Mouse (Mus musculus): ENCODE measurements at regions not wholly inside any gene's neighbourhood (a gene's known extent, or its start where the extent isn't known, plus 50 kb on each side); places are given as distances from the start of the nearest gene placed in this dataset.

DNA sequence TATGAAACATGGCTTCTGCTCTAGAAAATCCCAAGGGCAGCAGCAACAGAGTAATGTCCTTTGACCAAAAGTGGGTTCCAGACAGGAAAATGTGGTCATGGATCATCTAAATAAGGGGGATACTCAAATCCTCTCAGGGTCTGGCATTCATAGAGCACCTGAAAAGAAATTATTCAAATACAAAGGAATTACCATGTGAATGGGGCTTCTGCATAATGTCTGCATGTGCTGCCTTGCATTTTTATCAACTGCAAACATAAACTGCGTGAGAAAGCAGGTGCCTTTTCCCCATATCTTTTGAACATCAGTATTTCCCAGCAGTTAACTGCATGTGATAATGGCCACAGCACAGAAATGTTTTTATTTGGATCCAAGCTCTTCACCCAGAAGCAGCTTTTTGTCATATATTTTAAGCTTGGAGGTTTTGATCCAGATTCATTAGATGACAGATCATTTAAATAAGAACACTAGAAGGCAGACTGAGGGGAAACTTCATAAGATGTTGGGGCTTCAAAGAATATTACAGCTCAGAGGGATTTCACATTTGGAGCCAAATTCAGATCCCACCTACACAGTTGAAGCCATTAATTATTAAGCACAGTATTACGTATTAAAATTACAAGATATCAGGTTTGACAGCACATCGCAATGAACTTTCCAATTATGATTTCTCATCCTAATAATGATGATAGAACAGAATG lies 527.8 kb downstream of the Gm11232 start:
- DNase-seq (ENCODE audit: low spot score in 2 of 2), result no peak

DNA sequence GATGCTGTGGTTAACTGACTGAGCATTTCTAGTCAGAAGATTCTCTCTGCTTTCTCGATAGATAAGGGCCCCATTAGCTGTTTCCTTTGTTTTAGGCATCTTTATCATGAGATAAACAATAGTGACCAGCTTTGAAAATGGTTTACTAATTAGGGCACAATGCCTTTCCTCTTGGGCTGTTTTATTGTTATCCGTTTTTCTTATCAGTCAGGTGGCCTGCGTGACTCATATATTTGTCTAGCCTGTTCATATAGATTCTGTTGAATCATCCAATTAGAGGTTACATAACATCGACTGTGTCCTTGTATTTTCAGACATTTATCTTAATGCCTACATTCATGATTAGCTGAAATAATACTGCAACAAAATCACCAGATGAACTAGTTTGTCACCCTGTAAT lies 531.1 kb downstream of the Gm11232 start:
- no peak for DNase-seq (ENCODE audit: low spot score in 2 of 2)

DNA sequence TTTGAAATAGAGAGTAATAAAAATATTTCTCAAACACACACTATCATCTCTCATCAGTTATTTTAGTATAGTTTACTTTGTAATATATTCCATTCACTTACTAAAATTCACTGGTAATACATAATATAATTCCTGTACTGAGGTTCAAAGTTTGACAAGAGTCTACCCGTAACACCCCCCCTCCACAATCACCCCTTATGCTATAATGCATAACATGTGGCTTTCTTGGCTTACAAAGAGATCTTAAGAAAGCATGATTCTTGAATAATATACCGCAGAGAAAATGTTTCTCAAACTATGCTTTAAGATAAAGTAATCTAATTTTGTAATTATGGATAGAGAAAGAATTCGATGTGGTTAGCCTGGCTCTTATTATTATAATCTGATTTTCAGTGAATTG lies 539.7 kb downstream of the Gm11232 start:
- no peak for DNase-seq (ENCODE audit: low spot score in 2 of 2)

DNA sequence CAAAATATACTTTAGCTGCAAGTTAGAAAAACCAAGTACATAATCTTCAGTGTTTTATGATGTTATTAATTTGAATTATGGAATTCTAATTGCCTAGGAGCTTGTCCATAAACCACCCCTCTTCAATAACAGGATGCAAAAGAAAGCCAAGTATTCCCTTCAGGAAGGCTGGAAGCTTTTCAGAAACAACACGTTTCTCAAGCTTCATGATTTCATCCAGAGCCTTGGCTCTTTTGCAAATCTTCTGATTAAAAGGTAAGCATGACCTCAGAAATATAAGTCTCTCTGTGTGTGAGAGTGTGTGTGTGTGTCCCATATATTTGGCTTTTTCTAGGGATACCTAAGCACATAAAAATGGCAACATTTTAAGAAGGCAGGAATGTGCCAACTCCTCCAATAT lies 570.0 kb downstream of the Gm11232 start:
- no peak for DNase-seq (ENCODE audit: low spot score in 2 of 2)

DNA sequence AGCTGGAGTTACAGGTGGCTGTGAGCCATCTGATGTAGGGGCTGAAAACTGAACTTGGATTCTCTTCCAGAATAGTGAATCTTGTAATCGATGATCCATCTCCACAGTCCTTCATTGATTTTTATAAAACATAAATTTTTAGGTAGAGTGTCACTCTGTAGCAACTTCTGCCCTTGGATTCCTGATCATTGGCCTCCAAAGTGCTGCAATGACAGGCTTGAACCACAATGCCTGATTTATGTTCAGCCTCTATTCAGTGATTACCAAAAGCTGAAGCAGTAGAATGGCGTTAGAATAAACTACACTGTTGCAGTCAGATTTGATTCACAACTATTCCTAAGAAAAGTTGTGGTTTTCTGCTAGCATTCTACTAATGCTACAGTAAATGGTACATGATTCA lies 580.1 kb downstream of the Gm11232 start:
- DNase-seq (ENCODE audit: low spot score in 2 of 2), result no peak

DNA sequence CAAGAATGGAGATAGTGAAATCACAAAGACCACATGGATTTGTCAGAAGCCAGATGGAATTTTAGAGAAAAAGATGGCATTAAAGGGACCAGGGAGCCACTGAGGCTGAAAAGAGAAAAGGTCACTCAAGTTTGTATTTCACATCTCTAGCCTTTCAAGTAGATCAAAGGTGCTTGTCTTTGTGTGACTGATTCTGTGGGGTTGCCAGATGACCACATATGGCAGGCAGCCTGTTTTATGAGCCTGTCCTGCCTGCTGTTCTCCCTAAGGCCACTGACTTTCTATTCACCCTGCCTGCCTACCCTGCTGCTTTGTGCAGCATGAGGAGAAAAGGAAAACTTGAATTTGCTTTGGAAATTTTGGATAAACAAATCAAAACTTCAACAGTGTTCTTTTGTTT lies 592.0 kb downstream of the Gm11232 start:
- DNase-seq (ENCODE audit: low spot score in 2 of 2), result no peak

DNA sequence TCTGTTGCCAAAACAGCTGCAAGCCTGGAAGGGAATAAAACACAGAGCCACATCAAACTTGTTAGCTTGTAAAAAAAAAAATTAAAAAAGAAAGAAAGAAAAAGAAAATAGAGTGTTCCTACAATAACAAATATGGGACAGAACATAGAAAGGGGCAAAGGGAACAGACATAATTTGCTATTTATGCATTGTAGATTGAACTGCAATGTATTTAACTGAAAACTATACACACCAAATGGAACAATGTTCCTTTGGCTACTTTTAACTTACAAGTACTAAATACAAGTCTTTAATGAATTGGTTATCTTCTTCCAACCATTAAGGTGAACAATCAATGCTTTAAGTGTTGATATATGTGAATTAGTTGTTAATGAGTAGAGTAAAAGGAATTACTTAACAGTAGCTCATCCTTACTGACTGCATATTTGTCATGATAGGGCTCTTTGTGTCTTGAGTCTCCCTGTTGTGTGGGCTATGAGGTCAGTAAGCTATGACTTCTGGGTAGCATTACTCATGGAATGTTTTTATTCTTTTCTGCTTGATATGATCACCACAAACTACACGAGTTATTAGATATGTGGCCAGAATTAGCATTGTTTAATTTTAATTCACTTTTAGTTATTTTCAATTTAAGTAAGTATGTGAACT lies 597.0 kb upstream of the Megf9 start:
- DNase-seq (ENCODE audit: low spot score in 2 of 2), result no peak

DNA sequence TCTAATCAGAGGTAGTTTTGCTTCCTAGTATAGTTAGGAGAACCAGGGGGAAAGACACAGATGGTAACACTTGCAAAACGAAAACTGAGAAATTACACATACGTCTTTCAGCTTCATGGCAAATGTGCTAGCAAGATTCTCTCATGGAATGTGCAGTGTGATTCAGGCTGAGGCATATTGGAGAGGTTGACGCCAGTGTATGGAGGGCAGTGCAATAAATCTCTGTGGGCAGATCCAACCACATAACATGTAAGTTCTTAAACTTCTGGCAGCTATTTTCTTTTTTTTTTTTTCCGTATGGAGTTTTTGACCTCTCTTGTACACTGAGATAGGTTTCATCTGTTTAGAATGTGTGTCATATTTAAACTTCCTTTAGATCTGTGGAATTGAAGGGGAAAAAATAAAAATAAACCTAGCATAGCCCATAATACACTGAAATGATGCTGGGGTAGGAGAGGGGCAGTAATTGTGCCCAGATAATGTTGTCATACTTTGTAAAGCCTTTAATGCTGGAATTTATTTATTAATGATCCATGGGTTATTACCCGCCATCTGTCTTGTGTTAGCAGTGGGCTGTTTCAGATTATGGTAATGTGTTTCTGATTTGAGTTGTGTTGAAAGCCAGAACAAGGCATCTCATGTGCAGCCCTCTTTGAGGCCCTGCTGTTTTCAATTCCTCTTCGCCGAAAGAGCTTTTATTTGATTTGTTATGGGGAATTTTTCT lies 596.3 kb upstream of the Megf9 start:
- DNase-seq (ENCODE audit: low spot score in 2 of 2), result peak in 1 of 2 experiments; percentile 13

DNA sequence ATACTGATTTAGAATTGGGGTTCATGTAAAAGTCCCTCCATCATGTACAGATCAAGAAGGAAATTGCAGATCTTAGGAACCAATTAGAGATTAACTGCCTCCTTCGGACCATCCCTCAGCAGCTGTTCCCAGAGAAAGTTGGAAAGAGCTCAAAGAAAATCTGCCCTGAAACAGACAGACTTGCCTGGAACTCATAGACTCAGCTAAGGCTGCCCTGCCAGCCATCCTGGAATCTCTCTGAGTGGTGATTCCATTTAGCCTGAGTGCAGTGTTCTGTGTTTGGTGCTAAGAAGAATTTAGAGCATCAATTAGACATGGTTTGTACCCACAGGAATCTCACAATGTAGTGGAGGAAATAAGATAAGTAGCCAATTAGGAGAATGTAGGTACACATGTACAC lies 594.5 kb upstream of the Megf9 start:
- no peak for DNase-seq (ENCODE audit: low spot score in 2 of 2)

Measured in left cerebral cortex, adult 9 months (tissue).